Mouse (Mus musculus) hindbrain, embryonic 16.5 days (tissue): ENCODE data around the gene Fam131a. TPM values are rescaled to one million over a fixed set of nuclear protein-coding genes. Genes with fewer than 3 reads are reported as not detected.

Experiments used
- ATAC-seq: fragments of 200-750 bp; cut with Nextera tagmentation; 2 replicates; pipeline ENCODE4 v1.8.0; 2017; ENCODE audit warnings: moderate TSS enrichment, moderate library complexity
- H3K27ac ChIP-seq: fragments of 300-500 bp; sonication (generic); 2 replicates; pipeline ENCODE4 v1.5.1; 2014; ENCODE audit warnings: low read depth, mild to moderate bottlenecking, control low read depth, low read length, moderate library complexity
- H3K27me3 ChIP-seq: fragments of 300-500 bp; sonication (generic); replicated peaks from 2 replicates; pipeline ENCODE4 v1.6.1; 2014; ENCODE audit warnings: low read length; ENCODE audit not compliant: control insufficient read depth, insufficient read depth
- H3K36me3 ChIP-seq: fragments of 300-500 bp; sonication (generic); 2 replicates; pipeline ENCODE4 v1.6.1; 2014; ENCODE audit warnings: mild to moderate bottlenecking, low read length, moderate library complexity, mixed read lengths; ENCODE audit not compliant: control insufficient read depth, insufficient read depth
- H3K4me1 ChIP-seq: fragments of 300-500 bp; sonication (generic); 2 replicates; pipeline ENCODE4 v1.6.1; 2014; ENCODE audit warnings: low read depth, low read length; ENCODE audit not compliant: control insufficient read depth, insufficient read depth
- H3K4me2 ChIP-seq: fragments of 300-500 bp; sonication (generic); 2 replicates; pipeline ENCODE4 v1.6.1; 2014; ENCODE audit warnings: mild to moderate bottlenecking, low read length, control low read depth, moderate library complexity
- H3K4me3 ChIP-seq: fragments of 300-500 bp; sonication (generic); 2 replicates; pipeline ENCODE4 v1.5.1; 2014; ENCODE audit warnings: mild to moderate bottlenecking, low read length, control low read depth, moderate library complexity
- H3K9ac ChIP-seq: fragments of 300-500 bp; sonication (generic); 2 replicates; pipeline ENCODE4 v1.6.1; 2014; ENCODE audit warnings: low read depth, mild to moderate bottlenecking, control low read depth, low read length, moderate library complexity
- H3K9me3 ChIP-seq: fragments of 300-500 bp; sonication (generic); 2 replicates; pipeline ENCODE4 v1.6.1; 2014; ENCODE audit warnings: mild to moderate bottlenecking, low read length, moderate library complexity; ENCODE audit not compliant: control insufficient read depth
- WGBS: fragments of 180-500 bp; shearing (Covaris S2); extraction: QIAGEN DNeasy Blood & Tissue Kit; methylation state at CpG from one replicate; pipeline ENCODE4 v1.1.7; 2014; 5-methylcytosine and 5-hydroxymethylcytosine counted together
- polyA plus RNA-seq: library from polyadenylated mRNA; unstranded; fragments of >200 nt; fragmentation: Nextera tagmentation; extraction: Ambion mirVana; gene quantifications from 2 replicates; pipeline ENCODE4 v1.2.1, GENCODE M21; 2015

The Fam131a gene
- polyA plus RNA-seq, 1 experiment from 2014 or later, result 56.7 TPM

DNA sequence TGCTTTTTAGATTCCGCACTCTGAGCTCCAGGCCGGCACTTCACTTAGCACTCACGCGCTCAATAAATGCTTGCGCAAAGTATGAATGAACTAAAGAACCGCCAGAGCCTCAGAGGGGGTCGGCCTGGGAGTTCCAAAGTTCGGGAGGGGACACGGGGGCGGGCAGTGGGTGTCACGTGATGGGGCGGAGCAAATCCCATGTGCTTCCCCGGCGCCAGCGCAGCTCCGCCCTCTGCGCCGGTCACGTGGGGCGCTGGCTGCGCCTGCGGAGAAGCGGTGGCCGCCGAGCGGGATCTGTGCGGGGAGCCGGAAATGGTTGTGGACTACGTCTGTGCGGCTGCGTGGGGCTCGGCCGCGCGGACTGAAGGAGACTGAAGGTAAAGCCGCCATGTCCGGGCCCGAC lies 20.5 kb upstream of the Fam131a start:
- Histone ChIP-seq H3K9me3 (no peaks in the 10 kb centered on the region), H3K27ac (peak overlapping the region; percentile 91), H3K27me3 (no peaks in the 10 kb centered on the region), H3K36me3 (peaks cover 20% of the 10 kb centered on the region), H3K4me2 (peak overlapping the region; percentile 92), H3K4me3 (peak overlapping the region; percentile 96), H3K4me1 (peaks cover 18% of the 10 kb centered on the region), H3K9ac (peak overlapping the region; percentile 90)
- under 1% methylated on average over 25 of the region's 38 CpGs for WGBS
- peak; percentile 98 for ATAC-seq

DNA sequence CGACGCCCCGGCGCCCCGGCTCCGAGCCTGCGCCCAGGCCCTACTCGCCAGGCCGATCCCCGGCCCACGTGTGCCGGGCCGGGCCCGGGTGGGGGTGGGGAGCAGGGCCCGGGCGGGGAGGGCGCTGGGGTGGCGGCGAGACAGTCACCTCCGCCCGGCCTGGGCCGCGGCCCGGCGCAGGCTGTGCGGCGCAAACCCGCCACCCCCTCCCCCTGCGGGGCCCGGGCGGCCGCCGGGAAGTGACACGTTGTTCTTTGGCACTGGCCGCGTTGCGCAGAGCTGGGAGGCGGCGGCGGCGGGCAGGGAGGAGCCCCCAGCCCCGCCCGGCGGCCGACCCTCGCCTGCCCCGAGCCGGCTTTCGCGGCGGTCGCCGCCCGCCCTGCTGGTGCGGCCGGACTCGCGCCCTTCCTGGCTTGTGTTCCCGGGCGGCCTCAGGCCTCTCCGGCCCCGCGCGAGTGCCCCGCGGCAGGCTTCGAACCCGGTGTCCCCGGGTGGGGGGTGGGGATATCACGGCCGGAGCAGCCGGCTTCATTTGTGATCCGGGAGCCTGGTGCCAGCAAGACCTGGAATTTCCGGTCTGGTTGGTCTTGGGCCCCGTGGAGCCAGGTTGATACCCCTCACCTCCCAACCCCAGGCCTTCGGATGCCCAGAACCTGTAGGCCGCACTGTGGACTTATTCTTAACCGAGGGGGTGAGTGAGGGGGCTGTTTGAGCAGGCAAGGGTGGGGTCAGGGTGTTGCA lies 19.9 kb upstream of the Fam131a start:
- no peaks in the 10 kb centered on the region for H3K9me3 ChIP-seq
- WGBS, result 0% methylated on average over 25 of the region's 78 CpGs
- peak overlapping the region; percentile 92 for H3K4me2 ChIP-seq
- peak; percentile 85 for ATAC-seq
- H3K4me3 ChIP-seq, result peak overlapping the region; percentile 96
- H3K27me3 ChIP-seq, result no peaks in the 10 kb centered on the region
- H3K36me3 ChIP-seq, result peaks cover 26% of the 10 kb centered on the region
- peak overlapping the region; percentile 91 for H3K27ac ChIP-seq
- H3K4me1 ChIP-seq, result peaks cover 23% of the 10 kb centered on the region
- peak overlapping the region; percentile 90 for H3K9ac ChIP-seq

DNA sequence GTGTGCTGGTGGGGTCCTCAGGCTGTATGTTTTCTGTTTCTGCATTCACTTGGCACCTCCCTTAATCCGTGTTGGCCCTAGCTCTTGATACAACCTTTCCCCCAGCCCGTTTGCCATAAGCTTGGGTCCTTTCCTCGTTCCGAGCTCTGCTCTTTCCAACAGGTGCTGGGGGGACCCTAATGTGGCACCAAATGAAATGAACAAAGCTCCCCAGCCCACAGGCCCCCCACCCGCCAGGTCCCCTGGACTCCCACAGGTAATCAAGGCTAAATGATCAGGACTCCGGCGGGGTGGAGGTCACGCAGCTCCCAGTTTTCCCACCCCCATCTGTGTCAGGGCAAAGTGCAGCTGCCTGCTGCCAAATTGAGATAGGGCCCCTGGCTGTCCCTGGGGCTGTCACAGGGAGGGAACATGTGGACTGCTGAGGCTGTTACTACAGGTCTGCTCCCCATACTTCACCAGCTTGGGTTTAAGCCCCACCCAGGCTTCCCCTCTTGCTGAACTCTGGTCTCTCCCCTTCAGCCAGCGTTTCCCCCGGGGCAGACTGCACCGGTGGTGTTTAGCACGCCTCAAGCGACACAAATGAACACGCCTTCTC lies 19.2 kb upstream of the Fam131a start:
- H3K4me3 ChIP-seq, result peak overlapping the region; percentile 96
- peak overlapping the region; percentile 92 for H3K4me2 ChIP-seq
- ATAC-seq, result no peak
- peak overlapping the region; percentile 91 for H3K27ac ChIP-seq
- H3K36me3 ChIP-seq, result peaks cover 33% of the 10 kb centered on the region
- WGBS, result 14% methylated on average over 14 of the region's 14 CpGs
- H3K9ac ChIP-seq, result peak overlapping the region; percentile 90
- H3K27me3 ChIP-seq, result no peaks in the 10 kb centered on the region
- H3K4me1 ChIP-seq, result peaks cover 23% of the 10 kb centered on the region
- no peaks in the 10 kb centered on the region for H3K9me3 ChIP-seq

DNA sequence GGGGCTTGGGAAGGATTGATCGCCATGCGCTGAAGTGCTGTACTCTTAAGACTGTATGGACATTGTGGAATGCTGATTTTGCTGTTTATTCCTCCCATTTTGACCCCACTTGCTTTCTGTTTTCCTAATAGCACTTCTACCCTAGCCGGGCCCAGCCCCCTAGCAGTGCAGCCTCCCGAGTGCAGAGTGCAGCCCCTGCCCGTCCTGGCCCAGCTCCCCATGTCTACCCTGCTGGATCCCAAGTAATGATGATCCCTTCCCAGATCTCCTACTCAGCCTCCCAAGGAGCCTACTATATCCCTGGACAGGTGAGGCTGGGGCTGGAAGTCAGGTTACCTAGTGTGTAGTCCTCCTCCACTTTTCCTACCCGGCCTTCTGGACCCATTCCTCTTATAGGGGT lies 17.8 kb upstream of the Fam131a start:
- Histone ChIP-seq H3K27ac (no peak overlapping the region), H3K4me3 (no peak overlapping the region), H3K36me3 (peaks cover 45% of the 10 kb centered on the region), H3K4me2 (no peak overlapping the region), H3K4me1 (peaks cover 23% of the 10 kb centered on the region), H3K9ac (no peak overlapping the region), H3K9me3 (no peaks in the 10 kb centered on the region), H3K27me3 (no peaks in the 10 kb centered on the region)
- ATAC-seq, result no peak
- WGBS, result 98% methylated on average over 6 of the region's 6 CpGs

DNA sequence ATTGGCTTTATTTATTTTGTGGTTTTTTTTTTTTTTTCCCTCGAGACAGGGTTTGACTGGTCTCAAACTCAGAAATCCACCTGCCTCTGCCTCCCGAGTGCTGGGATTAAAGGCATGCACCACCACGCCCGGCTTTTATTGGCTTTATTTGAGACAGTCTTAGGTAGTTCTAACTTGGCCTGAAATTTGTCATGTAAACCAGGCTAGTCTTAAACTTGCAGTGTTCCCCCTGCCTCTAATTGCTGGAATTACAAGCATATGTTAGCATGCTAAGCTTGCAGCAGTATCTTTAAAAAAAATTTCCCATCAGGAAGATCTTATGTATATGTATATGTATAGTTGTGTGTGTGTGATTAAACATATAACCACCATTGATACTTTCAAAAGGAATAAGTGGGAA lies 16.3 kb upstream of the Fam131a start:
- Histone ChIP-seq H3K27me3 (no peaks in the 10 kb centered on the region), H3K4me2 (no peak overlapping the region), H3K27ac (no peak overlapping the region), H3K9me3 (no peaks in the 10 kb centered on the region), H3K4me1 (peaks cover 23% of the 10 kb centered on the region), H3K9ac (no peak overlapping the region), H3K4me3 (no peak overlapping the region), H3K36me3 (peaks cover 59% of the 10 kb centered on the region)
- 89% methylated on average over 4 of the region's 4 CpGs for WGBS
- ATAC-seq, result no peak

DNA sequence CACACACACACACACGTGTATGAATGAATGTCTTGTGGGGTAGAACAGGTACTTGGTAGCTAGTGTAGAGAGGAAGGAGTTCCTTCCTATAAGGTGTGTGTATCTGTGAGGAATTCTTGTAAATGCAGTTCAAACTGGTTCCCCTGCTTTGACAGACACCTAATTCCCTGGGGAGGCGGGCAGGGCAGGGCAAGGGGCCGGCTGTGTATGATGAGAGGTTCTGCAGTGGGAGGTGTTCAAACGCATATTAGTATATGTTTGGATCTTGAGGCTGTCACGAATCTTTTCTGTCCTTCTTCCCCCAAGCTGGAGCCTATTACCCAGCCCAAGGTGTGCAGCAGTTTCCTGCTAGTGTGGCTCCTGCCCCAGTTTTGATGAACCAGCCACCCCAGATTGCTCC lies 15.7 kb upstream of the Fam131a start:
- ATAC-seq, result no peak

DNA sequence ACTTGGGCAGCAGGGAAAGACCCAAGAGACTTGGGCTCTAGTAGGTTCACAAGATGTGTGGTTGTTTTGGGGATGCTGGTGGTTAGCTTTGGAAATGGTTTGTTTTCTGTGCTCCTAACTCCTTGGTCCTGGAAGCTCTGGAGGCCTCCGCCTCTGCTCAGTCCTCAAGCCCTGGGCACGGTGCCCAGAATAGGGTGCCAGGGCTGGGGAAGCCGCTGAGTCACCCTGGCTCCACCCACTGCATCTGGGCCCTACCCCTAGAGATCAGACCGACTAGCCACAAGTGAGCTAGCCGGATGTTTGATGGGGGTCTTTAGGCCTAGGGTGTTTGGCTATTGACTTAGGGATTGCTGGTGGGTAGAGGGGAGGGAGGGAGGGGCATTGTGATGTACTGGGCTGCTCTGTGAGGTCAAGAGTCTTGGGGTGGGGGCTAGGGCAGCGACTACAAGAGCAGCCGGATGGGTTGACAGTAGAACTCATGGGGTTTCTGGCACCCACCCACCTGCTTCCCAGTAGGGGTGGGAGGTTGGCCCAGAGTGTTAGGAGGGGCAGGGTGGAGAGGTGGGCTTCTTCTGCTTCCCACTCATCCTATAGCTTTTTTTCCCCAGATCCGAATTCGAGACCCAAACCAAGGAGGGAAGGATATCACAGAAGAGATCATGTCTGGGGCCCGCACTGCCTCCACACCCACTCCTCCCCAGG lies 14.9 kb upstream of the Fam131a start:
- Histone ChIP-seq H3K9ac (no peak overlapping the region), H3K4me3 (no peak overlapping the region), H3K4me2 (no peak overlapping the region), H3K27me3 (no peaks in the 10 kb centered on the region), H3K36me3 (peaks cover 73% of the 10 kb centered on the region), H3K9me3 (no peaks in the 10 kb centered on the region), H3K4me1 (peaks cover 18% of the 10 kb centered on the region), H3K27ac (no peak overlapping the region)
- ATAC-seq, result no peak
- WGBS, result 59% methylated on average over 10 of the region's 10 CpGs

More for the DNA sequence above, 15.7 kb upstream of the Fam131a start:
- Histone ChIP-seq H3K4me3 (no peak overlapping the region), H3K27ac (no peak overlapping the region), H3K9ac (no peak overlapping the region), H3K4me1 (peaks cover 18% of the 10 kb centered on the region), H3K36me3 (peaks cover 66% of the 10 kb centered on the region), H3K4me2 (no peak overlapping the region), H3K27me3 (no peaks in the 10 kb centered on the region), H3K9me3 (no peaks in the 10 kb centered on the region)
- 79% methylated on average over 5 of the region's 5 CpGs for WGBS

DNA sequence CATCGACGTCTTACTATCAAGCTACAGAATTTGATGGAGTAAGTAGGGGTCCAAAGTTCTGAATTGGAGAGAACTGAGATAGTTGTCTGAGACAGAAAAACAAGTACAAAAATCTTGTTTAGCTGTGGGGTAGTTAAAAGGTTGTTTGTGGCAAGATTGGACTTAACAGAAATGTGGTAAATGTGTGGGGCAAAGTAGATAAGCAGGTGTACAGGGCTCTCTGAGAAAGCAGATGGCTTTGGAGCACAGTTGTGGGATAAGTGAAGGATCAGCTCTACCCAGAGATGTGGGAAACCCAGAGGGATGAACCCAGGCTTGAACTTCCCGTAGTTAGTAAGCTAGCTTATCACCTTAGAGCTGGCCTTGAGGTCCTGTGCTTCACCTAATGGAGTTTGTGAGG lies 2.3 kb upstream of the Fam131a start:
- ATAC-seq, result no peak
- Histone ChIP-seq H3K4me1 (peaks cover 24% of the 10 kb centered on the region), H3K4me3 (no peak overlapping the region), H3K27me3 (no peaks in the 10 kb centered on the region), H3K9ac (no peak overlapping the region), H3K4me2 (no peak overlapping the region), H3K36me3 (peaks cover 50% of the 10 kb centered on the region), H3K9me3 (no peaks in the 10 kb centered on the region), H3K27ac (no peak overlapping the region)
- 88% methylated on average over 3 of the region's 3 CpGs for WGBS

DNA sequence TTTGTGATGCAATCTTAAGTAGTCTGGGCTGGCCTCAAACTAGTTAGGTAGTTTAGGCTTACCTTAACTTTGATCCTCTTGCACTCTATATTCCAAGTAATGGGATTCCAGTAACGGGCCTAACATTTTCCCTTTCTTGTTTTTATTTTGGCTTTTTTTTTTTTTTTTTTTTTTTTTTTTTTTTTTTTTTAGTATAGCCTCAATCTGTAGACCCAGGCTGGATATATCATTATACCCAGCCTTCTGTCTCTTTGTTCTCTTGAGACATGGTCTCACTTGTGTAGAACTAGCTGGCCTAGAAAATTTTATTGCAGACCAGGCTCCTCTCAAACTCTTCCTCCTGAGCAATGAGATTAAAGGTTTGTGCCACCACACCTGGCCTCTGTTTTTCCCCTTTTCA lies 1.4 kb upstream of the Fam131a start:
- H3K9me3 ChIP-seq, result no peaks in the 10 kb centered on the region
- ATAC-seq, result no peak
- WGBS, result 86% methylated on average over 1 of the region's 1 CpGs
- no peak overlapping the region for H3K4me2 ChIP-seq
- no peaks in the 10 kb centered on the region for H3K27me3 ChIP-seq
- no peak overlapping the region for H3K4me3 ChIP-seq
- peaks cover 43% of the 10 kb centered on the region for H3K36me3 ChIP-seq
- H3K4me1 ChIP-seq, result peaks cover 31% of the 10 kb centered on the region
- H3K9ac ChIP-seq, result no peak overlapping the region
- no peak overlapping the region for H3K27ac ChIP-seq
